Mouse (Mus musculus) heart, embryonic 16.5 days (tissue): ENCODE results near the gene Rrp36. TPM values are rescaled to one million over a fixed set of nuclear protein-coding genes. Genes with fewer than 3 reads are reported as not detected.

Experiments used
- ATAC-seq: fragments of 200-750 bp; cut with Nextera tagmentation; replicated peaks from 2 replicates; pipeline ENCODE4 v1.8.0; 2017; ENCODE audit warnings: moderate number of reproducible peaks; ENCODE audit not compliant: insufficient read depth, low FRiP score; ENCODE audit errors: extremely low read depth
- H3K27ac ChIP-seq: fragments of 300-500 bp; sonication (generic); 2 replicates; pipeline ENCODE4 v1.5.1; 2014; ENCODE audit warnings: mild to moderate bottlenecking, low read length, control low read depth, moderate library complexity
- H3K27me3 ChIP-seq: fragments of 300-500 bp; sonication (generic); 2 replicates; pipeline ENCODE4 v1.6.1; 2014; ENCODE audit warnings: low read length, mixed read lengths; ENCODE audit not compliant: control insufficient read depth, insufficient read depth
- H3K36me3 ChIP-seq: fragments of 300-500 bp; sonication (generic); 2 replicates; pipeline ENCODE4 v1.6.1; 2014; ENCODE audit not compliant: control insufficient read depth, insufficient read depth
- H3K4me1 ChIP-seq: fragments of 300-500 bp; sonication (generic); 2 replicates; pipeline ENCODE4 v1.6.1; 2014; ENCODE audit warnings: low read length, mixed read lengths; ENCODE audit not compliant: control insufficient read depth, insufficient read depth
- H3K4me2 ChIP-seq: fragments of 300-500 bp; sonication (generic); 2 replicates; pipeline ENCODE4 v1.6.1; 2014; ENCODE audit warnings: low read depth, mild to moderate bottlenecking, control low read depth, low read length
- H3K4me3 ChIP-seq: fragments of 300-500 bp; sonication (generic); 2 replicates; pipeline ENCODE4 v1.5.1; 2014; ENCODE audit warnings: mild to moderate bottlenecking, control low read depth, low read length
- H3K9ac ChIP-seq: fragments of 300-500 bp; sonication (generic); 2 replicates; pipeline ENCODE4 v1.6.1; 2014; ENCODE audit warnings: low read length, control low read depth
- H3K9me3 ChIP-seq: fragments of 300-500 bp; sonication (generic); replicated peaks from 2 replicates; pipeline ENCODE4 v1.6.1; 2016; ENCODE audit warnings: low read length; ENCODE audit not compliant: control insufficient read depth
- WGBS: fragments of 180-500 bp; shearing (Covaris S2); extraction: QIAGEN DNeasy Blood & Tissue Kit; methylation state at CpG from one replicate; pipeline ENCODE4 v1.1.7; 2014; 5-methylcytosine and 5-hydroxymethylcytosine counted together
- polyA plus RNA-seq: library from polyadenylated mRNA; unstranded; fragments of >200 nt; fragmentation: Nextera tagmentation; extraction: Ambion mirVana; gene quantifications from 2 replicates; pipeline ENCODE4 v1.2.1, GENCODE M21; 2015

Gene Rrp36
- polyA plus RNA-seq, 1 experiment from 2014 or later, result 39.7 TPM

- H3K27me3 ChIP-seq, result no peaks in the 10 kb centered on the region
- no peaks in the 10 kb centered on the region for H3K9me3 ChIP-seq
- peak within 1 kb of the TSS; percentile 91 for H3K9ac ChIP-seq
- peaks cover 24% of the 10 kb centered on the region for H3K4me1 ChIP-seq
- H3K4me2 ChIP-seq, result peak within 1 kb of the TSS; percentile 84
- H3K27ac ChIP-seq, result peak within 1 kb of the TSS; percentile 96
- H3K4me3 ChIP-seq, result peak within 1 kb of the TSS; percentile 88
- 1% methylated on average over 48 of the region's 48 CpGs for WGBS
- H3K36me3 ChIP-seq, result no peaks in the 10 kb centered on the region
- ATAC-seq, result peak; percentile 94
Measured at GRCm38 (mm10) chr17:46704887-46705835, 31.0 kb upstream of the Rrp36 start, which contains the start of gene Ppp2r5d. Ppp2r5d (minus strand) TSS chr17:46705111.

GRCm38 (mm10) chr17:46703971-46704886, 30.1 kb upstream of the Rrp36 start:
- no peaks in the 10 kb centered on the region for H3K9me3 ChIP-seq
- peaks cover 24% of the 10 kb centered on the region for H3K4me1 ChIP-seq
- no peaks in the 10 kb centered on the region for H3K27me3 ChIP-seq
- H3K9ac ChIP-seq, result peak overlapping the region; percentile 91
- H3K36me3 ChIP-seq, result no peaks in the 10 kb centered on the region
- peak overlapping the region; percentile 92 for H3K27ac ChIP-seq
- H3K4me2 ChIP-seq, result peak overlapping the region; percentile 65
- peak overlapping the region; percentile 88 for H3K4me3 ChIP-seq
- WGBS, result 3% methylated on average over 38 of the region's 41 CpGs
- ATAC-seq, result peak; percentile 76

- Histone ChIP-seq H3K27me3 (no peaks in the 10 kb centered on the region), H3K4me3 (no peak overlapping the region), H3K4me1 (peaks cover 29% of the 10 kb centered on the region), H3K27ac (no peak overlapping the region), H3K36me3 (no peaks in the 10 kb centered on the region), H3K9ac (no peak overlapping the region), H3K4me2 (no peak overlapping the region), H3K9me3 (no peaks in the 10 kb centered on the region)
- WGBS, result 89% methylated on average over 5 of the region's 5 CpGs
- no peak for ATAC-seq
Measured at GRCm38 (mm10) chr17:46702506-46702905, 28.4 kb upstream of the Rrp36 start.

GRCm38 (mm10) chr17:46702100-46702499, 27.9 kb upstream of the Rrp36 start:
- 85% methylated on average over 12 of the region's 12 CpGs for WGBS
- Histone ChIP-seq H3K27me3 (no peaks in the 10 kb centered on the region), H3K4me1 (peaks cover 29% of the 10 kb centered on the region), H3K9ac (no peak overlapping the region), H3K36me3 (no peaks in the 10 kb centered on the region), H3K4me2 (no peak overlapping the region), H3K4me3 (no peak overlapping the region), H3K9me3 (no peaks in the 10 kb centered on the region), H3K27ac (no peak overlapping the region)
- no peak for ATAC-seq

- H3K9me3 ChIP-seq, result no peaks in the 10 kb centered on the region
- H3K4me3 ChIP-seq, result no peak overlapping the region
- peaks cover 29% of the 10 kb centered on the region for H3K4me1 ChIP-seq
- H3K27ac ChIP-seq, result no peak overlapping the region
- WGBS, result 80% methylated on average over 12 of the region's 12 CpGs
- H3K27me3 ChIP-seq, result no peaks in the 10 kb centered on the region
- ATAC-seq, result no peak
- H3K9ac ChIP-seq, result no peak overlapping the region
- no peak overlapping the region for H3K4me2 ChIP-seq
- no peaks in the 10 kb centered on the region for H3K36me3 ChIP-seq
Measured at GRCm38 (mm10) chr17:46701489-46701888, 27.3 kb upstream of the Rrp36 start.

GRCm38 (mm10) chr17:46699912-46700311, 25.8 kb upstream of the Rrp36 start:
- Histone ChIP-seq H3K9ac (no peak overlapping the region), H3K27me3 (no peaks in the 10 kb centered on the region), H3K4me3 (no peak overlapping the region), H3K4me2 (no peak overlapping the region), H3K4me1 (peaks cover 24% of the 10 kb centered on the region), H3K27ac (no peak overlapping the region), H3K9me3 (no peaks in the 10 kb centered on the region), H3K36me3 (0 out of 2 replicates have a peak, but pooled peaks cover 3% of the 10 kb centered on the region)
- 91% methylated on average over 3 of the region's 3 CpGs for WGBS
- no peak for ATAC-seq

GRCm38 (mm10) chr17:46699245-46699644, 25.1 kb upstream of the Rrp36 start:
- H3K9ac ChIP-seq, result no peak overlapping the region
- no peaks in the 10 kb centered on the region for H3K9me3 ChIP-seq
- ATAC-seq, result no peak

GRCm38 (mm10) chr17:46698515-46698914, 24.4 kb upstream of the Rrp36 start:
- H3K9ac ChIP-seq, result no peak overlapping the region

More at GRCm38 (mm10) chr17:46699245-46699644, 25.1 kb upstream of the Rrp36 start:
- Histone ChIP-seq H3K4me2 (no peak overlapping the region), H3K27me3 (no peaks in the 10 kb centered on the region), H3K4me1 (peaks cover 24% of the 10 kb centered on the region), H3K27ac (no peak overlapping the region), H3K36me3 (0 out of 2 replicates have a peak, but pooled peaks cover 3% of the 10 kb centered on the region), H3K4me3 (no peak overlapping the region)
- 75% methylated on average over 5 of the region's 5 CpGs for WGBS

More at GRCm38 (mm10) chr17:46698515-46698914, 24.4 kb upstream of the Rrp36 start:
- Histone ChIP-seq H3K4me2 (no peak overlapping the region), H3K27me3 (no peaks in the 10 kb centered on the region), H3K9me3 (no peaks in the 10 kb centered on the region), H3K27ac (no peak overlapping the region), H3K36me3 (0 out of 2 replicates have a peak, but pooled peaks cover 3% of the 10 kb centered on the region), H3K4me1 (peaks cover 18% of the 10 kb centered on the region), H3K4me3 (no peak overlapping the region)
- ATAC-seq, result no peak
- WGBS, result 84% methylated on average over 6 of the region's 6 CpGs
